In the genomic region with DNA sequence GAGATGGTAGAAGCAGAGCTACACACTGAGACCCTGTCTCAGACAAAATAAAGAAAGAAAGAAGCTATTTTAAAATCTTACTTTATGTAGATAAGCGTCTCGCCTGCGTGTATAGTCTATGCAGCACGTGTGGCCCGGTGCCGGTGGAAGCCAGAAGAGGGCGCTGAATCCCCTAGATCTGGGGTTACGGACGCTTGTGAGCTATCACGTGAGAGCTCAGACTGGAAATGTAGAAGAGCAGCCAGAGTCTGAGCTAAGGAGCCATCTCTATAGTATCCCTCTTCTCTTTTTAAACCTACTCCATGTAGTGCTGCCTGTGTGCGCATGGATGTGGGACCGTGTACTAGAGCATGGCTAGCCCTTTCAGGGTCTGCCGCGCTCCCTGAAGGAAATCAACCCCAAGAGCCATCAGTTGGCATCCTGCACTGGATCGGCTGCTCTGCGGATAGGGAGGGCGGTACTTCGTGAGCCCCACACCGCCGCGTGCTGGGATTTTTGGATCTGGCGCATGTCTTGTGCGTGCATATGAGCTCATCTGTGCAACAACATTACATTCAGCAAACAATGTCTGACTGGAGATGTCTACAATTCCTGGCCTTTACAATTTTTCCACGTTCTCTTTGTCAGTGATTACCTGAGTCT, we compare ENCODE assay signal across 7 mouse cellular contexts. TPM values are rescaled to one million over a fixed set of nuclear protein-coding genes. Genes with fewer than 3 reads are reported as not detected.
DNase-seq lines count a peak whose midpoint lies in the region; ATAC-seq lines count a peak whose summit lies in the region.

No protein-coding gene starts in this region.

- peaks cover 5% of the 10 kb centered on the region for H3K4me1 ChIP-seq in liver, embryonic 16.5 days (ENCODE audit: control insufficient read depth, low read depth, low read length)
- H3K4me1 ChIP-seq in neural tube, embryonic 13.5 days (replicated peaks): peaks cover 21% of the 10 kb centered on the region; the same call in 1 of the 2 replicates

- peak; percentile 71 for DNase-seq in 416B (ENCODE audit: low read depth)
- peak; percentile 79 for DNase-seq in A20 (ENCODE audit: low read depth, low spot score)
- peak; percentile 74 for DNase-seq in c-Kit-positive CD71-positive TER-119-positive erythroid progenitor cells, embryonic 14.5 days (ENCODE audit: low spot score)
- DNase-seq in frontal cortex, postnatal 10 days (ENCODE audit: low spot score in 2 of 2): peak; percentile 48 to 57
- peak; percentile 59 for DNase-seq in kidney, adult 18-20 months

- no peak for ATAC-seq in liver, embryonic 16.5 days (ENCODE audit: low read depth)
- peak; percentile 71 for ATAC-seq in neural tube, embryonic 13.5 days (ENCODE audit: low read depth)

- no peak overlapping the region for H3K27ac ChIP-seq in liver, embryonic 16.5 days (ENCODE audit: low read length)
- H3K27ac ChIP-seq in neural tube, embryonic 13.5 days (replicated peaks): no peak overlapping the region

- 0 out of 2 replicates have a peak, but pooled peaks cover 2% of the 10 kb centered on the region for H3K27me3 ChIP-seq in liver, embryonic 16.5 days (ENCODE audit: control insufficient read depth, insufficient read depth, low read depth, low read length)
- H3K27me3 ChIP-seq in neural tube, embryonic 13.5 days: no peaks in the 10 kb centered on the region

- 24% methylated on average over 24 of the region's 24 CpGs for WGBS in liver, embryonic 16.5 days (ENCODE audit: insufficient replicate concordance)
- 27% methylated on average over 24 of the region's 24 CpGs for WGBS in neural tube, embryonic 13.5 days

- no peaks in the 10 kb centered on the region for H3K9me3 ChIP-seq in liver, embryonic 16.5 days (replicated peaks; ENCODE audit: control insufficient read depth, low read length)
- no peaks in the 10 kb centered on the region for H3K9me3 ChIP-seq in neural tube, embryonic 13.5 days

- no peak overlapping the region for H3K9ac ChIP-seq in liver, embryonic 16.5 days (ENCODE audit: low read depth, low read length)
- peak overlapping the region; percentile 41 for H3K9ac ChIP-seq in neural tube, embryonic 13.5 days

- peaks cover 10% of the 10 kb centered on the region for H3K36me3 ChIP-seq in liver, embryonic 16.5 days (ENCODE audit: control insufficient read depth, insufficient read depth)
- H3K36me3 ChIP-seq in neural tube, embryonic 13.5 days: 0 out of 2 replicates have a peak, but pooled peaks cover under 1% of the 10 kb centered on the region

- H3K4me2 ChIP-seq in liver, embryonic 16.5 days (ENCODE audit: low read depth, low read length): peak overlapping the region; percentile 6; the same call in 1 of the 2 replicates
- peak overlapping the region; percentile 49 for H3K4me2 ChIP-seq in neural tube, embryonic 13.5 days

- no peak overlapping the region for H3K4me3 ChIP-seq in liver, embryonic 16.5 days (ENCODE audit: low read depth, low read length)
- peak overlapping the region; percentile 27 for H3K4me3 ChIP-seq in neural tube, embryonic 13.5 days

RNA-seq across cellular contexts. Expression of gene Zfp691, which starts 31.6 kb away (rescaled TPM):
- 2.0 and 2.1 TPM in 2 replicates for polyA plus RNA-seq in liver, embryonic 16.5 days (2015; fragmentation: Nextera tagmentation; extraction: Ambion mirVana)
- polyA plus RNA-seq in neural tube, embryonic 13.5 days (2015; fragmentation: Nextera tagmentation; extraction: Ambion mirVana): 7.8 and 10.1 TPM in 2 replicates

RNA-seq across cellular contexts. Expression of gene Slc2a1, which starts 33.8 kb away (rescaled TPM):
- polyA plus RNA-seq in liver, embryonic 16.5 days (2015; fragmentation: Nextera tagmentation; extraction: Ambion mirVana): 288 and 291 TPM in 2 replicates
- 90.4 and 107 TPM in 2 replicates for polyA plus RNA-seq in neural tube, embryonic 13.5 days (2015; fragmentation: Nextera tagmentation; extraction: Ambion mirVana)

RNA-seq across cellular contexts. Expression of gene Ermap, which starts 47.5 kb away (rescaled TPM):
- 359 and 361 TPM in 2 replicates for polyA plus RNA-seq in liver, embryonic 16.5 days (2015; fragmentation: Nextera tagmentation; extraction: Ambion mirVana)
- 1.5 and 2.1 TPM in 2 replicates for polyA plus RNA-seq in neural tube, embryonic 13.5 days (2015; fragmentation: Nextera tagmentation; extraction: Ambion mirVana)

RNA-seq across cellular contexts. Expression of gene Svbp, which starts 52.8 kb away (rescaled TPM):
- polyA plus RNA-seq in liver, embryonic 16.5 days (2015; fragmentation: Nextera tagmentation; extraction: Ambion mirVana): 69.6 and 79.2 TPM in 2 replicates
- polyA plus RNA-seq in neural tube, embryonic 13.5 days (2015; fragmentation: Nextera tagmentation; extraction: Ambion mirVana): 239 and 246 TPM in 2 replicates

Comparison
In these comparisons a context has a peak if more than half of its experiments do, and no peak if none do; other contexts are left out.
1. RNA of gene Ermap, which starts 47.5 kb away (polyA plus RNA-seq): 359 to 361 TPM in liver, embryonic 16.5 days; 1.5 to 2.1 TPM in neural tube, embryonic 13.5 days; every median in the first group is over 100 times any median in the second.
2. Peak in every context shown above with its lines, with median percentiles within 50 percentile points of each other: DNase-seq.